Mouse (Mus musculus) limb, embryonic 10.5 days (tissue): ENCODE results near the gene Kcnma1. TPM values are rescaled to one million over a fixed set of nuclear protein-coding genes. Genes with fewer than 3 reads are reported as not detected.

ENCODE experiments used
- DNase-seq: peaks from one replicate; pipeline ENCODE4 v3.0.0-alpha.2; 2017; ENCODE audit warnings: low spot score
- H3K27ac ChIP-seq: fragments of 300-500 bp; sonication (generic); 2 replicates; pipeline ENCODE4 v1.5.1; 2016; ENCODE audit warnings: mild to moderate bottlenecking
- H3K27me3 ChIP-seq: fragments of 300-500 bp; sonication (generic); 2 replicates; pipeline ENCODE4 v1.6.1; 2016; ENCODE audit warnings: low read depth, mild to moderate bottlenecking; ENCODE audit not compliant: poor library complexity, severe bottlenecking
- H3K36me3 ChIP-seq: fragments of 300-500 bp; sonication (generic); 2 replicates; pipeline ENCODE4 v1.6.1; 2016; ENCODE audit warnings: mild to moderate bottlenecking, moderate library complexity
- H3K4me1 ChIP-seq: fragments of 300-500 bp; sonication (generic); 2 replicates; pipeline ENCODE4 v1.6.1; 2016
- H3K4me3 ChIP-seq: fragments of 300-500 bp; sonication (generic); 2 replicates; pipeline ENCODE4 v1.5.1; 2016; ENCODE audit warnings: mild to moderate bottlenecking, moderate library complexity
- H3K9me3 ChIP-seq: fragments of 300-500 bp; sonication (generic); replicated peaks from 2 replicates; pipeline ENCODE4 v1.6.1; 2016; ENCODE audit warnings: mild to moderate bottlenecking
- WGBS: fragments of 180-500 bp; shearing (Covaris S2); methylation state at CpG from one replicate; pipeline ENCODE4 v1.1.7; 2016; 5-methylcytosine and 5-hydroxymethylcytosine counted together
- polyA plus RNA-seq: library from polyadenylated mRNA; unstranded; fragments of >200 nt; fragmentation: Nextera tagmentation; extraction: Ambion mirVana; gene quantifications from 2 replicates; pipeline ENCODE4 v1.2.1, GENCODE M21; 2016

Kcnma1 gene
- polyA plus RNA-seq, 1 experiment from 2014 or later, result 0.86 TPM

- H3K4me3 ChIP-seq, result no peak overlapping the region
- WGBS, result 82% methylated on average over 4 of the region's 4 CpGs
- no peaks in the 10 kb centered on the region for H3K27me3 ChIP-seq
- H3K9me3 ChIP-seq, result no peaks in the 10 kb centered on the region
- no peaks in the 10 kb centered on the region for H3K36me3 ChIP-seq
- DNase-seq, result no peak
- no peak overlapping the region for H3K27ac ChIP-seq
- H3K4me1 ChIP-seq, result peaks cover 8% of the 10 kb centered on the region; the same call in 1 of the 2 replicates
These were observed 128.2 kb downstream of the Kcnma1 start for GRCm38 (mm10) chr14:23886112-23886511.

GRCm38 (mm10) chr14:23885539-23885938, 128.8 kb downstream of the Kcnma1 start:
- WGBS, result 74% methylated on average over 6 of the region's 6 CpGs
- no peak overlapping the region for H3K4me3 ChIP-seq
- no peaks in the 10 kb centered on the region for H3K27me3 ChIP-seq
- no peaks in the 10 kb centered on the region for H3K36me3 ChIP-seq
- H3K9me3 ChIP-seq, result no peaks in the 10 kb centered on the region
- peaks cover 8% of the 10 kb centered on the region; the same call in 1 of the 2 replicates for H3K4me1 ChIP-seq
- H3K27ac ChIP-seq, result no peak overlapping the region
- no peak for DNase-seq

- Histone ChIP-seq H3K36me3 (no peaks in the 10 kb centered on the region), H3K4me3 (no peak overlapping the region), H3K27me3 (no peaks in the 10 kb centered on the region), H3K27ac (no peak overlapping the region), H3K9me3 (no peaks in the 10 kb centered on the region), H3K4me1 (peaks cover 8% of the 10 kb centered on the region; the same call in 1 of the 2 replicates)
- 88% methylated on average over 4 of the region's 4 CpGs for WGBS
- no peak for DNase-seq
These were observed 129.2 kb downstream of the Kcnma1 start for GRCm38 (mm10) chr14:23885071-23885470.

GRCm38 (mm10) chr14:23882001-23882400, 132.3 kb downstream of the Kcnma1 start:
- no peak overlapping the region for H3K4me3 ChIP-seq
- DNase-seq, result no peak
- WGBS, result 77% methylated on average over 1 of the region's 1 CpGs
- H3K27ac ChIP-seq, result no peak overlapping the region
- H3K4me1 ChIP-seq, result peaks cover 8% of the 10 kb centered on the region; the same call in 1 of the 2 replicates
- H3K36me3 ChIP-seq, result no peaks in the 10 kb centered on the region
- H3K27me3 ChIP-seq, result no peaks in the 10 kb centered on the region
- no peaks in the 10 kb centered on the region for H3K9me3 ChIP-seq

GRCm38 (mm10) chr14:23879331-23879730, 135.0 kb downstream of the Kcnma1 start:
- H3K9me3 ChIP-seq, result no peaks in the 10 kb centered on the region
- H3K27me3 ChIP-seq, result no peaks in the 10 kb centered on the region
- no peak overlapping the region for H3K4me3 ChIP-seq
- H3K4me1 ChIP-seq, result peaks cover 8% of the 10 kb centered on the region; the same call in 1 of the 2 replicates
- H3K36me3 ChIP-seq, result no peaks in the 10 kb centered on the region
- WGBS, result 93% methylated on average over 3 of the region's 3 CpGs
- H3K27ac ChIP-seq, result no peak overlapping the region
- no peak for DNase-seq

GRCm38 (mm10) chr14:23877561-23877960, 136.7 kb downstream of the Kcnma1 start:
- H3K27me3 ChIP-seq, result no peaks in the 10 kb centered on the region
- no peak overlapping the region for H3K4me3 ChIP-seq
- H3K36me3 ChIP-seq, result no peaks in the 10 kb centered on the region
- 76% methylated on average over 5 of the region's 5 CpGs for WGBS
- DNase-seq, result no peak
- no peaks in the 10 kb centered on the region; the same call in 1 of the 2 replicates for H3K4me1 ChIP-seq
- no peaks in the 10 kb centered on the region for H3K9me3 ChIP-seq
- no peak overlapping the region for H3K27ac ChIP-seq

- Histone ChIP-seq H3K36me3 (no peaks in the 10 kb centered on the region), H3K9me3 (no peaks in the 10 kb centered on the region), H3K27ac (no peak overlapping the region), H3K27me3 (no peaks in the 10 kb centered on the region), H3K4me3 (no peak overlapping the region), H3K4me1 (no peaks in the 10 kb centered on the region)
- 79% methylated on average over 2 of the region's 2 CpGs for WGBS
- no peak for DNase-seq
These were observed 139.7 kb downstream of the Kcnma1 start for GRCm38 (mm10) chr14:23874545-23874944.

- H3K4me1 ChIP-seq, result no peaks in the 10 kb centered on the region
- no peaks in the 10 kb centered on the region for H3K27me3 ChIP-seq
- H3K27ac ChIP-seq, result no peak overlapping the region
- no peak overlapping the region for H3K4me3 ChIP-seq
- 89% methylated on average over 4 of the region's 4 CpGs for WGBS
- no peaks in the 10 kb centered on the region for H3K36me3 ChIP-seq
- DNase-seq, result no peak
- no peaks in the 10 kb centered on the region for H3K9me3 ChIP-seq
These were observed 157.3 kb downstream of the Kcnma1 start for GRCm38 (mm10) chr14:23857034-23857433.

- 91% methylated on average over 2 of the region's 2 CpGs for WGBS
- DNase-seq, result no peak
- Histone ChIP-seq H3K9me3 (no peaks in the 10 kb centered on the region), H3K4me3 (no peak overlapping the region), H3K27ac (no peak overlapping the region), H3K4me1 (no peaks in the 10 kb centered on the region), H3K36me3 (no peaks in the 10 kb centered on the region), H3K27me3 (no peaks in the 10 kb centered on the region)
These were observed 159.3 kb downstream of the Kcnma1 start for GRCm38 (mm10) chr14:23854946-23855345.

- no peaks in the 10 kb centered on the region for H3K4me1 ChIP-seq
- H3K27me3 ChIP-seq, result no peaks in the 10 kb centered on the region
- H3K27ac ChIP-seq, result no peak overlapping the region
- H3K4me3 ChIP-seq, result no peak overlapping the region
- H3K36me3 ChIP-seq, result no peaks in the 10 kb centered on the region
- DNase-seq, result no peak
- 45% methylated on average over 6 of the region's 6 CpGs for whole genome bisulfite sequencing
- H3K9me3 ChIP-seq, result no peaks in the 10 kb centered on the region
These were observed 165.7 kb downstream of the Kcnma1 start for GRCm38 (mm10) chr14:23848529-23849141.

- DNase-seq, result no peak
- 93% methylated on average over 4 of the region's 4 CpGs for WGBS
- Histone ChIP-seq H3K9me3 (no peaks in the 10 kb centered on the region), H3K4me3 (no peak overlapping the region), H3K36me3 (no peaks in the 10 kb centered on the region), H3K27ac (no peak overlapping the region), H3K27me3 (no peaks in the 10 kb centered on the region), H3K4me1 (no peaks in the 10 kb centered on the region)
These were observed 167.6 kb downstream of the Kcnma1 start for GRCm38 (mm10) chr14:23846706-23847105.

- Histone ChIP-seq H3K4me3 (no peak overlapping the region), H3K27me3 (no peaks in the 10 kb centered on the region), H3K27ac (no peak overlapping the region), H3K36me3 (no peaks in the 10 kb centered on the region), H3K9me3 (no peaks in the 10 kb centered on the region), H3K4me1 (0 out of 2 replicates have a peak, but pooled peaks cover 2% of the 10 kb centered on the region)
- WGBS, result 83% methylated on average over 3 of the region's 3 CpGs
- DNase-seq, result no peak
These were observed 172.3 kb downstream of the Kcnma1 start for GRCm38 (mm10) chr14:23842025-23842424.

GRCm38 (mm10) chr14:23839613-23840012, 174.7 kb downstream of the Kcnma1 start:
- WGBS, result 80% methylated on average over 5 of the region's 5 CpGs
- DNase-seq, result no peak
- H3K4me3 ChIP-seq, result no peak overlapping the region
- no peaks in the 10 kb centered on the region for H3K9me3 ChIP-seq
- H3K4me1 ChIP-seq, result peaks cover 9% of the 10 kb centered on the region; the same call in 1 of the 2 replicates
- no peak overlapping the region for H3K27ac ChIP-seq
- no peaks in the 10 kb centered on the region for H3K27me3 ChIP-seq
- no peaks in the 10 kb centered on the region for H3K36me3 ChIP-seq
